Mouse (Mus musculus) lung, postnatal 25 days (tissue): ENCODE data around the gene Ap4b1.
"Not testable (repeated sequence)": the region's sequence is repeated elsewhere in the genome, so short reads cannot be mapped to it uniquely, and the experiment has no call there.

Experiments
- DNase-seq: peaks from one replicate; pipeline ENCODE4 v3.0.0; 2022; ENCODE audit warnings: low spot score

Ap4b1 gene

DNA sequence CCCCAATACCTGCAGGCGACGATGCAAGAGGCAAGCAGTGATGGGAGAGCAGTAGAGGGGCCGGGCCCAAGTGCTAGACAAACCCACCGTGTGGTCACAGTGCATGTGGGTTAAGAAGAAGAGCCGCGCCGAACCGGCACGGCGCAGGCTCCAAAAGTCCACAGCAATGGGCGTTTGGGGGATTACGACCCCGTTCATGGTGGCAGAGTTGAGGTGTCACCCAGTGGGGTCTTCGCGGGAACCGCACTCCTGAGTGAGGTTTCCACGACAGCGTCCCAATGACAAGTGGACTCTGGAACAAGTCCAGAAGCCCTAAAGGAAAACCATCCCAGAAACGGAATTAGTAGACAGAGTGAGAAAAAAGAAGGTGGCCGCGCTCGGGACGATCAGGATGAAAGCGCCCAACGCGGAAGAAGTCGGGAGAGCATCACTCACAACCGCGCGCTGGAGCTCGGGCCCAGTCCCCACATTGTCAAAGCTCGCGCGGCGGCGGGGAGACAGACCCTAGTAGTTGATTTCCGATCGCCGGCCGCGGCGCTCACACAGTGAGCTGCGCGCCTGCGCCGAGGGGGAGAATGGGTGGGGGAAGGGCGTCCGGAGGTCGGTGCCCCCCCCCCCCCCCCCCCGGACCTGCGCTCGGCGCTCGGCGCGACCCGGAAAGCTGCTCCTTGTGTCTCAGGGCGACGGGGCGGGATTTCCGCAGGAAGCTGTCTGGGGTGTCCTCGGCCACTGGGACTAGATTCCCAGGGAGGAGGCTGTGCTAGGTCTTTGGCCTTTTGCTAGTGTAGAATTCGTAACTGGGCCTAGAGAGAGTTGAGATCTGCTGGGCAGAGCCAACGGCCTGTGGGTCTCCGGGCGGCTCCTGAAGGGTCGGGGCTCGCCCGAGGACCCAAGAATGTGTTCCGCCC is at the start of gene Ap4b1, which contains the start of the genes Dclre1b and Gm43064:
Gene Ap4b1, plus strand, starts transcription at position 630 of the 908 bp plus-strand sequence.
Gene Dclre1b, minus strand, starts transcription at position 554 of the 908 bp plus-strand sequence.
Gene Gm43064, plus strand, starts transcription at position 683 of the 908 bp plus-strand sequence.
- peak; percentile 91 for DNase-seq

- no peak for DNase-seq
Observed at GRCm38 (mm10) chr3:103766789-103767188, 42.5 kb upstream of the Ap4b1 start.

DNA sequence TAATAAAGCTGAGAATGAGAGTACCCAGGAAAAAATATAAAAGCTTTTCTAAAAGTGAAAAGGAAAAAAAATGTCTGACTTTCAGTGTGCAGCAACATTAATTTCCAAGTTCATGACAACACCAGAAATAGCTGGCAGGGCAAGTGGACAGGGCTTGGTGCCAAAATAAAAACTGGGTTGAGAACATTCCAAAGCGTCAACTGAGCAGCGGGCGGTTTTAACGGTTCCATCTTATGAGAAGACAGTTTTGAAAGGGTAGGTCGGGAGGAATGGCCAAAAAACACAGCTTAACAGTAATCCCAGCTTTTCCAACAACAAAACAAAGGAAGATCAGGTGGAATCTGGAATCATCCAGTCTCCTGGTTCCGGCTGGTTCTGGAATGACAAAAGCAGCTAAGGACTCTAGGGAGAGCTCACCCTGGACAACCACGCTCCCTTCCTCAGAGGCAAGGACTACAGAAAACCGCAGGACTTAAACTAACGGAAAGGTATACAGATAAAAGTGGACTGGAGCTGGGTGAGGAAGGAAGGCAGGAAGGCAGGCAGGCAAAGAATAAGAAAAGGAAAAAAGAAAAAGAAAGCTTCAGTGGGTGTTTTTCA is 37.7 kb upstream of the Ap4b1 start:
- peak; percentile 86 for DNase-seq

DNA sequence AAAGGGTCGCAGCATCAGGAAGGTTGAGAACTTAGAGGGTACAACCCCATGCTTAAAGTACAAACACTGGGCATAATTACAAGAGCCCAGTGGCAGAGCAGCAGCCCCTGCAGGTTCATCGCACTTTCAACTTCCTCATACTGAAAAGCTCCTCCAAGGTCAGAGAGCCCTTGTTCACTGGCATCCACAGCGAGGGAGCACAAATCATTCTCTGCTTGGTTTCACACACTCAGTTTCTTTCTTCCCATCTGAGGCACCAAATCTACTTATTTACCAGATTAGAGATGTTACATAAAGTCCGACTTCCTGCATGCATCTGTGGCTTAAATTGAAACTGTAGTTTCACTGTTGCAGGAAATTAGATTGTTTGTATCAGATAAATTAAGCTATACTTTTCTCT is 36.5 kb upstream of the Ap4b1 start:
- no peak for DNase-seq

DNA sequence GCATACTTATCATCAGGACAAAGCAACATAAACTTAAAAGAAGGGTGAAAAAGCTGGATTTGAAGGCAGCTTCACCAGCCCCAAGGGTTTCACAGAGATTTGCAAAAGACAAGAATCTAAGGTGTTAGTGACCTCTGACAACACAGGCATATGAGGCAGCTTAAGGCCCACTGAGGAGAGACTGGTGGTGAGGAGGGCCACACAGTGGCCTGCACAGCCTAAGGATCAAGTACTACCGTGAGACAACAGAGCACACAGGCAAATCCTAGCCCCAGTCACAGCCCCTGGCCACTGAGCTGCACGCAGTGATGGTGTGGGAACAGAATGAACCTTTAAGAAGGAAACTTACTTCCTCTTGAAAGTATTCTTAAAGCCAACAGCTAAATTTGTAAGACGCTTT is 35.8 kb upstream of the Ap4b1 start:
- no peak for DNase-seq

DNA sequence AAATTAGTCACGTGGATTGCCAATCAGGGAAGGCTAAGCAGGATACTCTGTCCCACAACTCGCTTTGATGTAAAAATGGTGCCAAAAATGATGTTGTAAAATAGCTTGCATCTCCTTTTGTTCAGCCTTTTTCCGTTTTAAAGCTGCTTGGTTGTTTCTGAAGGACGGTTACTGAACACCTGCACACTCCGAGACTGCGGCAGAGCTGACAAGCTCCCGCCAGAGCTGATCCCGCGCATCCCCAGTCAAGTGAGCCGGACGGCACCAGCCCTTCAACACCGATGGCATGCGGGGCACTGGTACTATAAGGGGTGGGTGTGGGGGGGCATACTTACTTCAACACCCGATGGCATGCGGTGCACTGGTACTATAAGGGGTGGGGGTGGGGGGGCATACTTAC is 35.3 kb upstream of the Ap4b1 start:
- DNase-seq = no peak

- DNase-seq = no peak
Observed at GRCm38 (mm10) chr3:103777940-103778339, 31.4 kb upstream of the Ap4b1 start.

GRCm38 (mm10) chr3:103778660-103779059 is 30.7 kb upstream of the Ap4b1 start:
- DNase-seq = no peak

DNA sequence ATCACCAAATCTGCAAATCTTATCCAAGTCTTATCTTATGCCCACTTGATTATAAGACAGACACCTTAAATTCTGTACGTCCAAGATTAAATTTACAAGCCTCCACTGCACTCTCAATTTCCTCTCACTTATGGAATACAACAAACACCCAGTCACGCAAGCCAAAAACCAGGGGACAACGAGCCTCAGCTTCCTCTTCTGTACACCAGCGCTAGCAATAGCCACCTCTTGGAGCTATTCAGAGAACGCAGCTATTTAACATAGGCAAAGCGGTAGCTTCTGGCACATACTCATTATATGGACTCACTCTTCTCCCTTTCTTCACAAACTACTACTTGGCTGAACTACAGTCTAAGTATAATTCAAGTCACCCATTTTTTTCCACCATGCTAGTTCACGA is 30.1 kb upstream of the Ap4b1 start:
- no peak for DNase-seq

DNA sequence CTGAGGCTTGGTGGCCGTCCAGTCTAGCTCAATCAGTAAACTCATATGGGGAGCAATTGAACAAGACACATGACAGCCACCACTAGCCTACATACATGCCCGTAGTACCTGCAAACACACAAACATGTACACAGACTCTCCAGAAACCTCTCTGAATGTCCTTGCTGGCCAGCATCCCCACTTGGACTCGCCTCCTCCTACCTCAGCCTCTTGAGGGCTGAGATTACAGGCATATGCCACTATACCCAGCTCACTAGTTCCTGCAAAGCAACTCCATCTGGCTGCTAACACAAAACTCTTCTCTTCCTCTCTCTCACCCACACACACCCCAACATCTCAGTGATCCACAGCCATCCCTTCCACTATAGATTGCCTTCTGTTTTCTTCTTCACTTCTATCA is 29.0 kb upstream of the Ap4b1 start:
- no peak for DNase-seq

GRCm38 (mm10) chr3:103780777-103781176 is 28.5 kb upstream of the Ap4b1 start:
- no peak for DNase-seq

- DNase-seq = no peak
Observed at GRCm38 (mm10) chr3:103782844-103783609, 26.3 kb upstream of the Ap4b1 start.

DNA sequence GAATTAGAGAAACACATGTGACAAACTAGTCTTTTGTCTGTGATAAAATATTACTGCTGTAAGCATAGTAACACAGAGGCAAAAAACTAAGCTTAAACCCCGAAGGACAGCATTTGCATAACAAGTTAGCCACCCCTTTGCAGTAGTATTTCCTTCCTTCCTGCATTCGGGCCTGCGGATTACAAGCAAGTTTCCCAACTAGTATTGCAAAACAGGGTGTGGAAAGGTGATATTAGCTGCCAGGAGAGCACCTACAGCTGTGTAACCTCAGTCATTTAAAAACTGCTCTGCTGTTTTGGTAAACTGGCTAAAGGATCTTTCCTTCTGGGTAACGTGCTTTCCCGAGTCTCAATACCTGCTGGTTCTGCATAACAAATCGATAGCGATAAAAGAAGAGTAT is 22.1 kb upstream of the Ap4b1 start:
- DNase-seq = peak; percentile 78

- no peak for DNase-seq
Observed at GRCm38 (mm10) chr3:103789096-103789495, 20.2 kb upstream of the Ap4b1 start.

- peak; percentile 80 for DNase-seq
Observed at GRCm38 (mm10) chr3:103789891-103790345, 19.4 kb upstream of the Ap4b1 start.

DNA sequence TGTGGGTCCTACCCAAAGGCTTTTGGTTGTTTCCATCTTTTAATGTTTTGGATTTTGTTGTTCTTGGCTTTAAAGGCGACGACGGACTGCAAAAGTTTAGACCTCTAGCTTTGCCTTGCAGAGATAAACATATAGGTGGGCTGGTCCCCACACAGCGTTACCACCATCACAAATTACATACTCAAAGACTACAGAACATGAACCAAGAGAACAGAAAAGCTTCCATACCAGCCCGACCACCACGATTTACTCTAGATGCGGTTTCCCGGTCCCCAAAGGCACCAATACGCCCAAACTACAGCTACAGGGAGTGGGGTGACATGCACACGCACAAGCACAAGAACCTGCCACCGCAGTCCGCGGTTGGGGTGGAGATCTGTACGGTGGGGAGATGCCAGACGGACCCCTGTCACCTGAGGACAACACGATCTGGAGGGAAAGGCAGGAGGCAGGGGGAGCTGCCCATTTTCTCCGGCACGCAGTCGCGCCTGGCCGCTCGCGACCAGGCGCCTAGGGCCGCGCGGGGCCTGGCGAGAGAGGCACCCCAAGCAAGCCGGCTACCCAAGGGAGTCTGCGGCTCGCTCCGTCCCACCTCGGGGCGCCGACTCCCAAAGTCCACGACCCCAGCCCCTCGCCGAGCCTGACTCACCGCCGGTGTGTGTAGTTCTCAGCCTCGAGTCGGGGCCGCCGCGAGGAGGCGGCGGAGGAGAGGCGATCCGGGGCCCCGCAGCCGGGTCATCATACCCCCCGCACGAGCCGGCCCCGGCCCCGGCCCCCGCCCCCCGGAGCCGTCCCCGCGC is 18.8 kb upstream of the Ap4b1 start:
- no peak for DNase-seq

- peak; percentile 96 for DNase-seq
Observed at GRCm38 (mm10) chr3:103791230-103792110, 17.9 kb upstream of the Ap4b1 start, which contains the start of gene Hipk1. Gene Hipk1, minus strand, starts transcription at chr3:103791563.

DNA sequence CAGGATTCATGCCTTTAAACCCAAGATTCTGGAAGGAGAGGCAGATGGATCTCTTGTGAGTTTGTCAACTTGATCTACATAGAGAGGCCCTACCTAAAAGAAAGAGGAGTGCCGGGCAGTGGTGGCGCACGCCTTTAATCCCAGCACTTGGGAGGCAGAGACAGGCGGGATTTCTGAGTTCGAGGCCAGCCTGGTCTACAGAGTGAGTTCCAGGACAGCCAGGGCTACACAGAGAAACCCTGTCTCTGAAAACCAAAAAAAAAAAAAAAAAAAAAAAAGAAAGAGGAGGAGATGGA is 17.3 kb upstream of the Ap4b1 start:
- not testable (repeated sequence) for DNase-seq

- DNase-seq = no peak
Observed at GRCm38 (mm10) chr3:103792566-103792965, 16.8 kb upstream of the Ap4b1 start.

GRCm38 (mm10) chr3:103796389-103796788 is 12.9 kb upstream of the Ap4b1 start:
- DNase-seq = no peak

DNA sequence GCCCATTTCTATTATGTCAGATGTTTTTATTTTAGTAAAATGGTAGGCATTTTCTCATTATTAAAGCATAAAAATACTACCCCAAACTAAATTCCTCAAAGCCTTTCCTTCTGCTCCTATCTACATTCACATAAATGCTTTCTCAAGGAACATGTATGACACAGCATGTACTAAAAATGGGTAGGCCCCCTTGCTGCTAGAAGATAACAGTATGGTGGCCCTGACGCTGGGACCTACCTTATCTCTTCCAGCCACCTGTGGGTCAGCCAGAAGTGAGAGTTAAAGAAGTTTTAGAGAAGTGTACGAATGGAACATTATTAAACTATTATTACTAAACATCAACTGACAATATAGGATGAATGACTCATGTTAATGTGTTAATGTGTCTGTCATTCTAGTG is 9.8 kb upstream of the Ap4b1 start:
- no peak for DNase-seq
